Mouse (Mus musculus) natural killer cell, adult 2 months (primary cell): ENCODE results near the gene Fam53b.

Source experiments
- DNase-seq, 2 experiments: peaks; one replicate each; pipeline ENCODE4 v3.0.0; 2022; ENCODE audit warnings: low spot score in 2 of 2

The Fam53b gene

GRCm38 (mm10) chr7:132705130-132705529, 108.6 kb downstream of the Fam53b start:
- DNase-seq = peak in 1 of 2 experiments; percentile 31

- no peak for DNase-seq
Measured at GRCm38 (mm10) chr7:132704310-132704875, 109.3 kb downstream of the Fam53b start.

GRCm38 (mm10) chr7:132703515-132704309, 110.0 kb downstream of the Fam53b start:
- no peak for DNase-seq

- DNase-seq = no peak
Measured at GRCm38 (mm10) chr7:132702492-132703070, 111.1 kb downstream of the Fam53b start.

GRCm38 (mm10) chr7:132702024-132702423, 111.7 kb downstream of the Fam53b start:
- DNase-seq = no peak

- DNase-seq = no peak
Measured at GRCm38 (mm10) chr7:132701412-132701811, 112.3 kb downstream of the Fam53b start.

- no peak for DNase-seq
Measured at GRCm38 (mm10) chr7:132700107-132700506, 113.6 kb downstream of the Fam53b start.

- DNase-seq = no peak
Measured at GRCm38 (mm10) chr7:132699639-132700038, 114.0 kb downstream of the Fam53b start.

GRCm38 (mm10) chr7:132699165-132699564, 114.5 kb downstream of the Fam53b start:
- DNase-seq = no peak

GRCm38 (mm10) chr7:132698737-132699136, 114.9 kb downstream of the Fam53b start:
- no peak for DNase-seq

- peak in 1 of 2 experiments; percentile 52 for DNase-seq
Measured at GRCm38 (mm10) chr7:132697258-132697796, 116.4 kb downstream of the Fam53b start.

- no peak for DNase-seq
Measured at GRCm38 (mm10) chr7:132693561-132693960, 120.1 kb downstream of the Fam53b start.

GRCm38 (mm10) chr7:132692719-132693118, 121.0 kb downstream of the Fam53b start:
- DNase-seq = no peak

- DNase-seq = no peak
Measured at GRCm38 (mm10) chr7:132690716-132691472, 122.8 kb downstream of the Fam53b start.

GRCm38 (mm10) chr7:132689722-132690121, 124.0 kb downstream of the Fam53b start:
- DNase-seq = no peak

- no peak for DNase-seq
Measured at GRCm38 (mm10) chr7:132688721-132689120, 125.0 kb downstream of the Fam53b start.

GRCm38 (mm10) chr7:132687897-132688296, 125.8 kb downstream of the Fam53b start:
- no peak for DNase-seq

GRCm38 (mm10) chr7:132686515-132686914, 127.2 kb downstream of the Fam53b start:
- peak; percentile 21 to 66 for DNase-seq

- DNase-seq = no peak
Measured at GRCm38 (mm10) chr7:132683923-132684322, 129.8 kb downstream of the Fam53b start.

GRCm38 (mm10) chr7:132682901-132683300, 130.8 kb downstream of the Fam53b start:
- DNase-seq = no peak

- DNase-seq = no peak
Measured at GRCm38 (mm10) chr7:132682336-132682735, 131.3 kb downstream of the Fam53b start.

- DNase-seq = no peak
Measured at GRCm38 (mm10) chr7:132681831-132682230, 131.9 kb downstream of the Fam53b start.
